Mouse (Mus musculus) monocyte, adult 5-6 weeks (primary cell): ENCODE data around the gene Gpr1. TPM values are rescaled to one million over a fixed set of nuclear protein-coding genes. Genes with fewer than 3 reads are reported as not detected.

Source experiments
- ATAC-seq: fragments of 153-309, 156-312 bp; replicated peaks from 2 replicates; pipeline ENCODE4 v1.8.0; 2017; ENCODE audit warnings: mild to moderate bottlenecking; ENCODE audit not compliant: low TSS enrichment, insufficient number of reproducible peaks, severe bottlenecking, poor library complexity, low FRiP score
- total RNA-seq: library from RNA; stranded (forward); fragments of 200-1000, 200-491, 200-594 nt; gene quantifications from 3 replicates; pipeline ENCODE4 v1.2.3, GENCODE M21; 2017

The Gpr1 gene
- total RNA-seq, 1 experiment from 2014 or later = not detected

- ATAC-seq = no peak
Observed at GRCm38 (mm10) chr1:63227241-63227640, 12.9 kb upstream of the Gpr1 start.

DNA sequence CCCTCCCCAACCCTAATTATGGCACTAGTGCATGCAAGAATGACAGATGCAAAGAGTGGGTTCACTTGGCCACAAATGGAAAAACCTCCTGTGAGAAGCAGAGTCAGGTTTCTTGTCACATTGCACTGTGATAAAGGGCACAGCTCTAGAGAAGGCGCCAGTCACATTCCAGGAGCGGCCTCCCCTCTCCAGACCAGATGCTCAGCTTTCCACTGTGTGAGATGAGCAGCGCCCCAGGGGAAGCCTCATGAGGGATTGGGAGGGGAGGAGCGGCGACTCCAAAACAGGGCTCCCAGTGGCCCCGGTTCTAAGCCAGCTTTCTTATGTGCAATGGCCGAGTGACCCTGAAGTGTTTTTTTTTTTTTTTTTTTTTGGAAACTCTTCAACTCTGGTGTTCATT, 11.5 kb upstream of the Gpr1 start:
- ATAC-seq = no peak

- no peak for ATAC-seq
Observed at GRCm38 (mm10) chr1:63225009-63225408, 10.7 kb upstream of the Gpr1 start.

DNA sequence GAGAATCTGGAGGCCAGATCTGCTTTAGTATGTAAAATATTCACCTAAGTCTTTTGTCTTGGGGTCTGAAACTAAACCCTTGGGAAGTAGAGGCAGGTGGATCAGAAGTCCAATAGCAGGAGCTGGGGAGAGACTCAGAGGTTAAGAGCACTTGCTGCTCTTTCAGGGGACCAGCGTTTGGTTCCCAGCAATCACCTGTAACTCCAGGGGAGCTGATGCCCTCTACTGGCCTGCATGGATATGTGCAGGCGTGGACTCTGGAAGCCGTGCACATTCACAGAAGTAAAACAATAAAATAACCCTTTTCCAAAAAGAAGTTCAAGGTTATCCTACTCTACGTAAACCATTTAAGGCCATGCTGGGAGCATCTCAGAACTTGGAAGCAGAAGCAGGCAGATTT, 4.9 kb upstream of the Gpr1 start:
- ATAC-seq = no peak

GRCm38 (mm10) chr1:63214631-63215030, 288 bp upstream of the Gpr1 start:
- no peak for ATAC-seq

DNA sequence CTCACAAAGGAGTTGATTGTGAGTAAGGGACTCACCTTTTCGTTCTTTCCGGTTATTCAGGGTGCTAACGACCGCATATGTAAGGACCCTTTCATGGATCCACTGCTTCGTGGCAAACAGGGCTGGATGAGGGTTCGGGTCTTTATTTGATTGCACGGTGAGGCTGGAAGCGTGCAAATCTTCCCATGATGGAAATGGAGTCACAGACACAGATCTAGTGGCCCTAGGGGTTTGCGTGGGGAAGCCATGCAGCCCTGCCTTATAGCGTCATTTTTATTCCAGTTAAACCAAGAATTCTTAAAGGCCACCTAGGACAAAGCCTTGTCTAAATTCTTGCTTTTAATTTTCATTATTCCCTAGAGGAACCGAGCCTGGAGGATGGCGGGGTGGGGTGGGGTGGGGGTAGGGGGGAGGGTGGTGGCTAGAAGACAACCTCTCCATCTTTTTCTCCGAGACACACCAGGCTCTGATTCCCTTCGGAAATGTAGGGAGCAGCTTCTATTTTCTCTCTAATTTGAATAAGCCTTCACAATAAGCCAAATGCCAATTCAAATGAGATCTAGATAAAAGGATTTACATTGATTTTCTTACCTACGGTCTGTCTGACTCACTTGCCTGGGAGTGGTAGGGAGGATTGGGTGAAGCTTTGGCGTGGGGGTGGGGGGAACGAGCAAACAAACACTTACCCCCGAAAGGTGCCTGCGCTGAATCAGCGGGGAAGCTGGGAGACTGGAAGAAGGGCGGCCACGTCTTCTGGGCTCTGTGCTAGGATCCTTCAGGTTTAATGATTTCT, 669 bp downstream of the Gpr1 start:
- no peak for ATAC-seq

GRCm38 (mm10) chr1:63209861-63210529, 4.3 kb downstream of the Gpr1 start:
- no peak for ATAC-seq

GRCm38 (mm10) chr1:63207607-63208006, 6.7 kb downstream of the Gpr1 start:
- ATAC-seq = no peak

- ATAC-seq = no peak
Observed at GRCm38 (mm10) chr1:63204660-63205394, 9.5 kb downstream of the Gpr1 start.

DNA sequence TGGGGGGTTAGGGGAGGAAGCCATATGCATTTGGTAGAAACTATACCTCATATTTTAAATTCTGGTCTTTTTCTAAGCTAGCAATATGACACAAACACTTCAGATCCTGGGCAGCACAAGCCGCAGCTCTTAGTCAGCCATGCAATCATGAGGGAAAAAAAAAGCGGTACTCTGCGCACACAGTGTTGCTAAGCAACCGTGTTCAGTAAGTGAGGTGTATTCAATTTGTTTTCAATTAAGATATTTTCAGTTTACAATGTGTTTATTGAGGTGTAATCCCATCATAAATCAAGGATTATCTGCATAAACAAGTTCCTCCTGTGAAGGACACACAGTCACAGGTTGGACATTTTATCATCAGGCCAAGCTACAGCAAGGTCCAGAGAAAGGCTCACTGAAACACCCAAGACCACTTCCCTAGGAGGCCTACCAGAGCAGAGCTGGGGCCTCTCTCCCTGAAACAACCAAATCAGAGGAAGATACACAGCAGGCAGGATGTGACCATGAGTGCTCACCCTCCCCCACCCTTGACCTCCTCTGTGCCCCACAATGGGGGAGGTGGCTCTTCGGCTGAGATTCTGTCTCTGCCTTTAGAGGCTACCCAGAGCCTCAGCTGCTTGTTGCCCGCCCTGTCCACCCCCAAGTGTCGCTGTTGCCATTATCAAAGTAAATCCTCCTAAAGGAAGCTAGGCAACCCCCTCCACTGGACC, 10.2 kb downstream of the Gpr1 start:
- ATAC-seq = no peak

- ATAC-seq = no peak
Observed at GRCm38 (mm10) chr1:63203471-63203870, 10.9 kb downstream of the Gpr1 start.

- no peak for ATAC-seq
Observed at GRCm38 (mm10) chr1:63201672-63202071, 12.7 kb downstream of the Gpr1 start.

DNA sequence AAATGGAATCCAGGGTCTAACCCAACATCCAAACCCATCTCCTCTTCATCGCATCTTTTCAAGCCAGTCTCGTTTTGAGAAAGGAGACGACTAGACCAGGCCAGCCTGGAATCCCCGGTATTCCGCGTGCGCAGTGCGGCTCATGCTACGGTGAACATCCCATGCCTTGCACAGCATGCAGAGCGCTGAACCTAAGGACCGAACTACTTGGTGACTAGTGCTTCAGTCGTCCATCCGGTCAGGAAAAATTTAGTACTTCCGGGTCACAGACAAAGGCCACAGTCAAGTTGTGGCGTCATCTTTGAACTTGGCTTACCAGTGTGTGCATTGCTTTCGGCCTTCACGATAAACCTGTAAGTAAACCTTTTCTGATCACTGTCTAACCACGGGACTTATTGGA, 14.0 kb downstream of the Gpr1 start:
- ATAC-seq = no peak

- no peak for ATAC-seq
Observed at GRCm38 (mm10) chr1:63199387-63199786, 15.0 kb downstream of the Gpr1 start.

GRCm38 (mm10) chr1:63195848-63196512, 18.4 kb downstream of the Gpr1 start:
- no peak for ATAC-seq

DNA sequence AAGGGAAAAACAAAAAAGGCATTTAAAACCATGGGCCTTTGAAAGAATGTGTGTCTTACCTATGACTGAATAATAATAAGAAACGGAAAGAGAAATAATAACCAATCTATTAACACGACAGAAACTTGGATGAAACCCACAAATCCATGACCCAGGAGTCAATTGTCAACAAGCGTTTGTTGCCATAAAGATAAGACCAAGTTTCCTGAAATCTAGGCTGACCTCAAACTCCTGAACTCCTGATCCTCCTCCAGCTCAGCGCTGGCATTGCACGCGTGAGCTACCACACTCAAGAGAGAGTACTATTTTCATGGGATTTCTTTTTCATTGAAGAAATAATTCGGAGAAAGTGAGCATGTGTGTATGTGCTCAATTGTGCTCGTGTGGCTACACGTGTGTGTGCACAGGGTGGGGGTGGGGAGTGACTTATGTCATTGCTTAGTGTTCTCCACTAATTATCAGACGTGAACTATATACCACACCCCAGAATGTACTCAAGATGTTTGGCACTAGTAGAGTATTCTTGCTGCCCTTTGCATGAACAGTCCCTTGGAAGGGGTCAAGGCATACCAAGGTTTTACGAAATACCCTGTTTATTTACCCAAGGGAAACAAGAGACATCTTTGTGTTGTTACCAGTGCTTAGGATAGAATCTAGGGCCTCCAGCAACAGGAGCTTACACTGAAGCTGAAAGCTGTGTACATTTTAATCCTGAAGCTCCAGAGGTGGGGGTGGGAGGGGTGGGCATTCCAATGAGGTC, 21.9 kb downstream of the Gpr1 start:
- ATAC-seq = no peak

DNA sequence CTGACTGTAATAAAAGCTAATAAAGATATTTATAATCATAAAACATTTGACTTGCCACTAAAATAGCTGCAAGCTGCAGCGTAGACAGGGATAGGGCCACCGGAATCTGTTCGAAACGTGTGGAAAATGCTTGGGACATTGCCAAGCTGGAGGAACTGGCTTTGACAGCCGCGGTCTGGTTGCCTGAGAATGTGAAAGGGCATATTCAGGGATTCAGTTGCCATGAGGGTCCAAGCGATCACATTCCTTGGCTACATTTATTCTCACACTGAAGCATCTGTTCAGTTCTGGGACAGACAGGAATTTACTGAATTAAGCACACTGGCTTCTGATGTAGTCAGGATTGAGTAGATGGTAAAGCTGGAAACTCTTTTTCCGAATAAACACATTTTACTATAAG, 23.5 kb downstream of the Gpr1 start:
- ATAC-seq = no peak

GRCm38 (mm10) chr1:63188536-63188935, 25.8 kb downstream of the Gpr1 start:
- no peak for ATAC-seq
